Mouse (Mus musculus) macrophage (primary cell): ENCODE results near the gene Nsun2. TPM values are rescaled to one million over a fixed set of nuclear protein-coding genes. Genes with fewer than 3 reads are reported as not detected.

Experiments used
- H3K27ac ChIP-seq: fragments of 350-480 bp; formaldehyde crosslinking; 2 replicates; pipeline ENCODE4 v1.9.0; 2021
- H3K36me3 ChIP-seq: fragments of 350-480 bp; formaldehyde crosslinking; 2 replicates; pipeline ENCODE4 v1.9.0; 2021; ENCODE audit errors: inconsistent target
- H3K4me3 ChIP-seq: fragments of 350-480 bp; formaldehyde crosslinking; 2 replicates; pipeline ENCODE4 v1.9.0; 2021; ENCODE audit errors: inconsistent target
- H3K79me2 ChIP-seq: fragments of 350-480 bp; formaldehyde crosslinking; 2 replicates; pipeline ENCODE4 v1.9.0; 2021; ENCODE audit errors: inconsistent target
- WGBS: methylation state at CpG from one replicate; pipeline ENCODE4 v1.1.7; 2026; ENCODE audit warnings: inconsistent platforms; ENCODE audit not compliant: missing documents; 5-methylcytosine and 5-hydroxymethylcytosine counted together
- polyA plus RNA-seq: library from polyadenylated mRNA; stranded (reverse); fragments of 250-400 nt; gene quantifications from 3 replicates; pipeline ENCODE4 v1.2.4, GENCODE M21; 2018; ENCODE audit warnings: inconsistent platforms

Nsun2 gene
- polyA plus RNA-seq, 1 experiment from 2014 or later = 44.0 TPM

DNA sequence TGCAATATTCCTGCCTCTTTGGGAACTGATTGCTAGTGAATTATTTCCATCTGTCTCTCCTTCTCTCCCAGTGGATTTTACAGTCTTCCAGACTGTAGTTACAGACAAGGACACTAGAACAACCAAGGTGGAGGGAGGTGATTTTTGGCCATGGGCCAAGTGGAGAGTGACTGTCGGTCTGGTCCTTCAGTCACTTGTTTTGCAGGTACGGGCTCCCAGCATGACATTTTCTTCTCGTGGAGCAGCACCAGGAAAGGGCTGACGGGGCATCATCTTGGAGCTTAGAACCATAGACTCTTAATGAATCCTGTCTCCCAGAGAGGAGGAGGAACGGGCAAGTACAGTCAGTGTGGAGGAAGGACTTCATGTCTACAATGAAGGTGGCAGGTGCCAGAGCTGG, 138.6 kb downstream of the Nsun2 start:
- Histone ChIP-seq H3K36me3 (no peaks in the 10 kb centered on the region), H3K79me2 (no peaks in the 10 kb centered on the region), H3K27ac (no peak overlapping the region), H3K4me3 (no peak overlapping the region)
- WGBS = 84% methylated on average over 5 of the region's 5 CpGs

DNA sequence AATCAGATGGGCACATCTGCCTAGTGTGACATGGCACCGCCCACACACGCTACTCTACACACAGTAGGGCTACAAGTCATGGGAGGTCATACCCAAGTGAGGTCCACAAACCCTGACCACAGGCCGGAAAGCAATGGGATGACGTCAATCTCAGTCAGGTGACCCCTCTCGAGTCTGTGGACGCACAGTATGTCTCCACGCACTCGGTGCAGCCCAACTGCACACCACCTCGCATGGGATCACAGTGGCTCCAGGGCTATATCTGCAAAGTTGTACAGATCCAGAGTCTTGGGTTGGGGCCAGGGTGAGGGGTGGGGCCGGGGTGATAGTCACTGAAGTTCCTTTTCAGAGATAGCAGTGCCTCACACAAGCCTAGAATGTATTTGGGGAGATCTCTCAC, 139.0 kb downstream of the Nsun2 start:
- H3K36me3 ChIP-seq = no peaks in the 10 kb centered on the region
- 92% methylated on average over 10 of the region's 10 CpGs for WGBS
- no peak overlapping the region for H3K27ac ChIP-seq
- no peak overlapping the region for H3K4me3 ChIP-seq
- no peaks in the 10 kb centered on the region for H3K79me2 ChIP-seq

DNA sequence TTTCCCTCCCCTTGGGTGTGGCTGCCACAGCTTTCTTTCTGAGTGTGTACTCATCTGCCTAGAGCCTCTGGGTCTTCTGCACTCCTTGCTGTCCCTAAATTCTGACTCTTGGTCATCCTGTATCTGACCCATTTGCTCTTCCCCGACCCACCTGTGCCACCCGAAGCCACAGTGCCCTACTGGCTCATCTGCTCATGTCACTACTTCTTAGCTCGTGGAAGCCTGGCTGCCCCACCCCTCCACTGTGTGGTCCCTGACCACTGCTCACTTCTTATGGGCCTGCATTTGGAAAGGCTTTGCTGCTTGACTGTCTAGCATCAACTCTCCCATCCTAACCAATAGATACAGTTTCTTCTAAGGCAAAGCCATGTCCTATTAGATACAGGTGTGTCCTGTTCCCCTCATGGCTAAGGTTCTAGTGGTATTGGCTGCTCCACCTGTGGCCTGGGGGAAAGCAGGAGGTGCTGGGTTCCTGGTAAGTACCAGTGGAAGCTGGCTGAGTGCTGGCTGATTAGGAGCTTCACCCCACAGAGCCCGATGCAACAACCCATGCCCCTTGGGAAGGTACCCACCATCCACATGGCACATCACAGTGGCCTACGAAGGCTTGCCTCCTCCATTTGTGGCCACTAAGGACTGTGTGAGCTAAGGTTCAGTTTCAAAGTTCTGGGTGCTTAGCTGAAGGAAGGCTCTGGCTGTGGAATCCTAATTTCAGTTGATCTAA, 139.8 kb downstream of the Nsun2 start:
- WGBS = 84% methylated on average over 5 of the region's 5 CpGs
- Histone ChIP-seq H3K4me3 (no peak overlapping the region), H3K79me2 (no peaks in the 10 kb centered on the region), H3K27ac (no peak overlapping the region), H3K36me3 (no peaks in the 10 kb centered on the region)

DNA sequence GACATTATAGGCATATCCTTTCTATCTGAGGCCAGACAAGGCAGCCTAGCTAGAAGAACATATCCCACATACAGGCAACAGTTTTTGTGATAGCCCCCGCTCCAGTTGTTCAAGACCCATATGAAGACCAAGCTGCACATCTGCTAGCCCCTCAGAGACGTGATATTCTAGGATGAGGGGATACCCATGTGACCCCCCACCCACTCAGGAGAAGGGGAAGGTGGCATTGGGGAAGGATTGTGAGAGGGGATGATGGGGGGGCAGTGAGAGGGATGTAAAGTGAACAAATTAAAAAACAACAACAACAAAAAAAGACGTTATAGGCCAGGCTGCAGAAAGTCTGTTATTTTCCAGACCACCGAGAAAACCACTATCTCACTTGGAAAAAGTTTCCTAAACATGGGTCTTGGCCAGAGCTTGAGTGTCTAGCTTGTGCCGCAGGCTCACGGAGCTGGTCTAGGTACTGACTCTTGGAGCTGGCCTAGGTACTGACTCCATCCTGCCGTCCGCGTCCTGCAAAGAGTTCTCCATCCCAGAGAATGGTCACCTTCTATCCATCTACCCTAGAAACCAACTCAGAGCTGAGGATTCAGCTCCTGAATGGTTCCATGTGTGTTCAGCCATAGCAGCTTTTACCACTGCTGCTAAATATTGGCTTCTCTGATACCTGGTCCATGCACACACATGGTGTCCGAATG, 140.5 kb downstream of the Nsun2 start:
- no peaks in the 10 kb centered on the region for H3K36me3 ChIP-seq
- H3K27ac ChIP-seq = no peak overlapping the region
- 63% methylated on average over 10 of the region's 10 CpGs for WGBS
- H3K79me2 ChIP-seq = no peaks in the 10 kb centered on the region
- no peak overlapping the region for H3K4me3 ChIP-seq

Other genes starting within 250 kb of the Nsun2 start
- 9.7 to 18.8 TPM (median 13.5 TPM) in 3 replicates for gene Tent4a, start 871 bp downstream of the Nsun2 start, polyA plus RNA-seq
- gene Srd5a1, start 77.7 kb downstream of the Nsun2 start, polyA plus RNA-seq = 0.75 to 0.93 TPM (median 0.90 TPM) in 3 replicates
- not detected in 3 replicates for gene Ube2ql1, start 206.1 kb downstream of the Nsun2 start, polyA plus RNA-seq